Mouse (Mus musculus): ENCODE measurements at regions not wholly inside any gene's neighbourhood (a gene's known extent, or its start where the extent isn't known, plus 50 kb on each side); places are given as distances from the start of the nearest gene placed in this dataset.

DNA sequence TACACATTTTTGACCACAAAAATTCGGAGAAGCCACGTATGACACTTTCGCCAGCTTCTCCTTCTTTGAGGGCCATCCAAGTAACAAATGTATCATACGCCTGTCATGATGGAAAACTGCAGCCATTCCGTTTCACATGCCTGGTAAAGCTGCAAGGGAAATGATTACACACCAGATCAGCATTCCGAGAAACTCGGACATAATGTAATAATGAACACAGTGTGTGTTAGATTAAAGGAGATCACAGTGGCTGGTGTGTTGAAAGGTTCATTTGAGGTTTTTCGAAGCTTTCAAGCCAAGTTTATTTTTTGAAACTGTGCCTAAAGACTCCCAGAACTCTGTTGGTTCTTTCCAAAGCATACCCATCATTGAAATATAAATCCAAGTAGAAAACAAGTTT is 137.8 kb upstream of the Mad2l1 start:
- TF ChIP-seq CTCF (IDR thresholded peaks at IDR 0.05; ENCODE audit: extremely low read depth, insufficient read depth, low read length): no peak
- TF ChIP-seq POLR2A (IDR thresholded peaks at IDR 0.05; ENCODE audit: extremely low read depth, insufficient read depth, low read length): no peak

Measured in cortical plate, adult 2 months (tissue).